Mouse (Mus musculus): ENCODE measurements around the gene Gper1.
"Not testable (repeated sequence)": the region's sequence is repeated elsewhere in the genome, so short reads cannot be mapped to it uniquely, and the experiment has no call there.

Gper1 gene

GRCm38 (mm10) chr5:139390324-139391119 lies 32.4 kb upstream of the Gper1 start:
- not testable (repeated sequence) for DNase-seq (ENCODE audit: low read depth)

DNA sequence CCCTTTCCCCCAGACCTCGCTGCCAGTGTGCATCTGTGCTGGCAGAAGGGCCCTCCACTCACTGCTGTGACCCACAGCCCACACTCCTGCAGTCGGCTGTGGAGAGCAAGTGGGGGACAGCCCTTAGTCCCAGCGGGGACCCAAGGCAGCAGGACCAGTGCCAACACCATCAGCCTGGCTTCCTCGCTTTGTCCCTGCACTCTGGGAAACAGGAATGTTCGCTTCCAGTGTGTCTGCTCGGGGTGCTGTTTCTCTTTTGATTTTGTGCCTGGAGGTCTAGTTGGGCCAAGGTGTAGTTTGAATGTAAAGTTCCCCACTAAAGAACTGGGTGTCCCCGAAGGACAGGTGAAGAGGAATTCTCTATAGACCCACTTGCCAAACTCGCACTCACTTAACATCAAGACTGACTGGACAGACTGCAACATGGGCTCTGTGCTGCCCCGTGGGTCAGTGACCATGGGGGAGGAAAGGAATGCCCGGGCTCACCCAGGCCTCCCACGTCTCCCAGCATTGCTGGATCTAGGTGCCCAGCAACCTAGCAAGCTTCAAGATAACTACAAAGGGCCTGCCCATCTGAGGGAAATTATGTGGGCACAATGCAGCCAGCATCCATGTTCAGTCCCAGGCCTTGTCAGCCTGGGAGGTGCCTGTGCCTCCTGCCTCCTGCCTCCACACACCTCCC lies 31.5 kb upstream of the Gper1 start:
- no peak for DNase-seq (ENCODE audit: low read depth)

DNA sequence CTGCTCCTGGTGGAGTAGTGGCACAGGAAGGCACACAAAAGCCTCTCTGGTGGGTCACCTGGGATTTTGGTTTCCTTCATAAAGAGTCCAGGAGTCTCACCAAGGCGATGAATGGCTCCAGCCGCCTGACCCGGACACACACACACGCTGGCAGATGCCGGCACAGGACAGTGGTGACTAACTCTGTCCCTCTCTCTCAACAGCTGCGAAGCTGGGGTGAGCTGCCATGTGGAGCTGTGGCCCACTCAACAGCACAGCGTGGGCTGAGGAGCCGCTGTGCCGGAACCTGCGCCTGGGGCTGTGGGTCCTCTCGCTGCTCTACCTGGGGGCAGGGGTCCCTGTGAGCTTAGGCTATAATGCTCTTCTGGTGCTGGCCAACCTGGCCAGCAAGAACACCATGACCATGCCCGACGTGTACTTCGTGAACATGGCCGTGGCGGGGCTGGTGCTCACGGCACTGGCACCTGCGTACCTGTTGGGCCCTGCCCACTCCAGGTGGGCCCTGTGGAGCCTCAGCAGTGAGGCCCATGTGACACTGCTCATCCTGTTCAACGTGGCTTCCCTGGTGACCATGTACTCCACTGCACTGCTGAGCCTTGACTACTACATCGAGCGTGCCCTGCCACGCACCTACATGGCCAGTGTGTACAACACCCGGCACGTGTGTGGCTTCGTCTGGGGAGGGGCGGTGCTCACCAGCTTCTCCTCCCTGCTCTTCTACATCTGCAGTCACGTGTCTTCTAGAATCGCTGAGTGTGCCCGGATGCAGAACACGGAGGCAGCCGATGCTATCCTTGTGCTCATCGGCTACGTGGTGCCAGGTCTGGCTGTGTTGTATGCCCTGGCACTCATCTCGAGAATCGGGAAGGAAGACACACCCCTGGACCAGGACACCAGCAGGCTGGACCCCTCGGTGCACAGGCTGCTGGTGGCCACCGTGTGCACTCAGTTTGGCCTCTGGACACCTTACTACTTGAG lies 30.4 kb upstream of the Gper1 start:
- DNase-seq (ENCODE audit: low read depth) = peak; percentile 5

DNA sequence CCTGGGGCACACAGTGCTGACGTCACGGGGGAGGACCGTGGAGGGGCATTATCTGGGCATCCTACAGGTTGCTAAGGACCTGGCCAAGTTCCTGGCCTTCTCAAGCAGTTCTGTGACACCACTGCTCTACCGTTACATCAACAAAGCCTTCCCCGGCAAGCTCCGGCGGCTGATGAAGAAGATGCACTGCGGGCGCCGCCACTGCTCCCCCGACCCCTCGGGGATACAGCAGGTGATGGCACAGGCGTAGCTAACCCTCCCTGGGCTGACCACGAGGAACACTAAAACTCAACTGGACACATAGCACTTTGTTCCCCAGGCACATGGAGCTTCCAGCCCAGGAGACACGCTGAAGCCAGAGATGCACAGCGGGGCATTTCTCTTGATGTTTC lies 29.8 kb upstream of the Gper1 start:
- no peak for DNase-seq (ENCODE audit: low read depth)

DNA sequence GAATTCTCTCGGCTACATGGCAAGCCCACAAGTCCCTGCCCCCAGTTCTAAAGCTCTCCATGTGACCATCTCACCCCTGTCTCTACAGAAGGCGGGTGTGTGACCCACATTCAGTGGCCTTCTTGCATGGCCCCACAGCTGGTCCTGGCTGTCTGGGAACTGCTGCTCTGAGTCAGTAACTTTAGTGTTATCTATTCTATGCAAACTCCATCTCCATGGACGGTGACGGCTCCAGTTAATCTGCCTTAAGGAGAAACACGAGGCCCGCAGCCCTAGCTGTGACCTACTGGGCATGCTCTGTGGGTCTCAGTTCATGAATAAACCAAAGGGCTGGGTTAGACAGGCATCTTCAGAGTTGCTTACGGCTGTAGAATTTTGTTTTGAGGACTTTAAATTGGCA lies 28.6 kb upstream of the Gper1 start:
- DNase-seq (ENCODE audit: low read depth) = no peak

DNA sequence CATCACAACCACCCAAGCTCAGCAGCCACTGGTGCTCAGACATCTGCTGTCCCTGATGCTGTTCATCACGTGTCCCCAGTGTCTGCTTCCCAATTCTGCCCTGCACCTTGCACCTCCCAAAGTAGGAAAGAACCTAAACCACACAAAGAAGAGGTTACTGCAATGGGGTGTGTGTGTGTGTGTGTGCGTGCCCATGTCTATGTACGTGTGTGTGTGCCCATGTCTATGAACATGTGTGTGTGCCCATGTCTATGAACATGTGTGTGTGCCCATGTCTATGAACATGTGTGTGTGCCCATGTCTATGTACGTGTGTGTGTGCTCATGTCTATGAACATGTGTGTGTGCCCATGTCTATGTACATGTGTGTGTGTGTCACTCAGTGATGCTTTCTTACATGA lies 27.4 kb upstream of the Gper1 start:
- peak; percentile 12 for DNase-seq (ENCODE audit: low read depth)

- DNase-seq (ENCODE audit: low read depth) = no peak
Measured at GRCm38 (mm10) chr5:139397359-139397916, 25.5 kb upstream of the Gper1 start.

DNA sequence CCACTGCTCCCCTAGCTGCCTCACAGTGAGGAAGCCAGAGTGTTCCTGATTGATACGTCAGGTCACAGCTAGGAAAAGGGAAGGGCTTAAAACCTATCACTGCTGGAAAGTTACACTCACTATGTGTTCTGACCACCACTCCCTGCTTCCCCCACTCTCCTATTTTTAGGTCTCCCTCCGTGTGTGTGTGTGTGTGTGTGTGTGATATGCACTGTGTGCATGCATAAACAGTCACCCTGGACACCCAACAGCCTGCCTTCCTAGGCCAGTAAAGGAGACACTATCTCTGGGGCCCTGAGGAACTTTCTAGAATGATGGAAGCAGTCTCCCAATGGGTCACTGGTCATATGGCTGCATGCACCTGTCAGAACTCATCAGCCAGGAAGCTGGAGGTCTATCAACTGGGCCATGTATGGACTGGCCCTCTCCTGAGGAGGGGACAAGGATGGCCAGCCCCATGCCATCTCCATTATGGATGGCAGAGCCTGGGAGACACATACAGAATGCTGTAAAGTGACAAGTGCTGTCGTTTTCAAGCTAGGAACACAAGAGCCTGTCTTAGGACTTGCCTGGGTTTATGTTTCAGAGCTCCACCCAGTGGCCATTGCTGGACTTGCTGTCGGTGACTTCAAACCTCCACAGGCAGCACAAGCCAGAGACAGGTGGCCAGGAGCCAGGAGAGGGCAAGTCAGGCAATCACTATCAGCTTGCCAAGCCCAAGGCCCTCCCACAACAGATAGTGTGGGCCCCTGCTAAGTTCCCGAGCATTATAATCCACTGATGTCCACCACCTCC lies 24.8 kb upstream of the Gper1 start:
- DNase-seq (ENCODE audit: low read depth) = peak; percentile 95

DNA sequence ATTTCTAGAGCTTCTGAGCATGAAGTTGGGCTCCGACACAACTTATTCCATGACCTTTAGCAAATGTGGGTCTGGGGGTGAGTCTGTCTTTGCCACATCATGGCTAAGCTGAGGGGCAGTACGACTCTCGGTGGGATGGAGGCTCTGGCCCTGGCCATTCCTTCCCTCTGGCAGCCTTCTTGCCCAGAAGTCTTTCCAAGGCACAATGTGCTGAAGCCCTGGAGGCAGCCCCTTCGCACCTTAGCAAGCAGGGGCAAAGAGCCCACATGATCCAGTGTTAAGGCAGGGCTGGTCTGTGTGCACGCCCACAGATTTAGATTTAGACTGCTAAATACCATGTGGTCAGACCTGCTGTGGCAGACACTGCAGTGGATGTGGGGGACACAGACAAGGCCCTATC lies 24.2 kb upstream of the Gper1 start:
- no peak for DNase-seq (ENCODE audit: low read depth)

- no peak for DNase-seq (ENCODE audit: low read depth)
Measured at GRCm38 (mm10) chr5:139399991-139400390, 23.0 kb upstream of the Gper1 start.

- no peak for DNase-seq (ENCODE audit: low read depth)
Measured at GRCm38 (mm10) chr5:139402106-139402505, 20.8 kb upstream of the Gper1 start.

- no peak for DNase-seq (ENCODE audit: low read depth)
Measured at GRCm38 (mm10) chr5:139403692-139404260, 19.2 kb upstream of the Gper1 start.

- DNase-seq (ENCODE audit: low read depth) = no peak
Measured at GRCm38 (mm10) chr5:139404801-139405401, 18.1 kb upstream of the Gper1 start, which contains the start of gene C130050O18Rik. TSS of gene C130050O18Rik (plus strand) at chr5:139405280.

DNA sequence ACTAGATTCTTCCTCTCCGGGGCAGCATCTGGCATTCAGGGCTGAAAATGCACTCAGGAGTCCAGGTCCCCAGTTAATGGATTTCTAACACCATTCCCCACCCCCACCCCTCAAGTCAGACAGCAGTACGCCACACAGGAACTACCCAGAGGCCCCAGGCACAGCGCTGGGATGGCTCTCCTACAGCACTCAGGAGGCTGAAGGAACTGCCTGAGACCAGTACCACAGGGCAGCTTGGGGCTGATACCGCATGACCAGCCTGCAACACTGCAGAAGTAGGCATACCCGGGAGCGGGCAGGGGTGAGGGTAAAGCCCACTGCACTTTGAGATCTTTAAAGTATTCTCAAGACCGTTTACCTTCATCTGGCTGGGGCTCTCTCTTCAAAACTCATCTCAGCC lies 17.5 kb upstream of the Gper1 start:
- no peak for DNase-seq (ENCODE audit: low read depth)

- no peak for DNase-seq (ENCODE audit: low read depth)
Measured at GRCm38 (mm10) chr5:139405953-139406352, 17.0 kb upstream of the Gper1 start.

DNA sequence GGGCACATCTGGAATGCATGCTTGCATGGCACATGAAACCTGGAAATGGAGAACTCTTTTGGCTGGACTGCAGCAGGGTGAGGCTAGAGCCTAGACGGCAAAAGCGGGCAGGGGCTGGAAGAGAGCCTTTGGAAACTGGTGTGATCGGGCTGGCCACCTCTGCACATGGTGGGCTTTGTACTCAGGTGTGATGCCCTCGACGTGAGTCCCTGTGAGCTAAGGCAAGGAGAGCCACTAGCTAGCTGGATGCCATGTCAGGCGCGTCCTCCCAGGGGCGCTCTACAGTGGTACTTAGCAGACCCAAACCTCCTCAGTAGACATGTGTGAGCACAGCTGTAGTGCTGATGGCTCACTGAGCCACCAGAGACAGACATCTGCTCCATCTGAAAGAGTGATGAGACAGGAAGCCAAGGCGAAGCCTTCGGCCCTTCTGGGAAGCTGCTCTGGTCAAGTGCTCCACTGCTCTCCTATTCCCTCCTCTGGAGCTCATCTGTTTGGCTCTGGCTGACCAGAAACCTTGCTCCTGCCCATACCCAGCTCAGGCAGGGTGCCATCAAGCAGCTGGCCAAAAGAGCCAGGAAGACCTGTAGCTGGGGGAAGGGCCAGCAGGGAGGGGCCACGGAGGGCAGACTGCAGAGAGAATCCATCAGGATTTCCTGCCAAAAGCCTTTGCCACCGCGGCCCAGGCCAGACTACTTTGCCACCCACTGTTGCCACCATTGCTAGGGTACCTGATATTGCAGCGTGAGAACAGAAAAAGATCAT lies 15.6 kb upstream of the Gper1 start:
- DNase-seq (ENCODE audit: low read depth) = no peak

DNA sequence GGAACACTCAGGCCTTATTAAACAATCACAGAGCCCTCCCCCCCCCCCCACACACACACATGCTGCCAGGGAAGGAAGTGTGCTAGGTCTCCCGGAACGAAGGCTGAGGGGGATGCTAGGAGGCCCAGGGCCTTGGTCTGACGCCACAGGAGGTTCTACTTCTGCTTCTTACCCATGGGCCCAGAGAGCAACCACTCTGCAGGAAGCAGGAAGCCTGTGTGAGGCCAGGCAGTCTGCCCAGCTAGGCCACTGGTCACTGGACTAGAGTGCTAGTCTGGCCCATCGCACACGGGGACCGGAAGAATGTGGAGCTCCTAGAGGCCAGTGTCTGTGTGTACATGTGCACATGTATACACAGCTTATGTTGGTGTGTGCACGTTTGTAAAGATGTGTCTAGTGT lies 14.4 kb upstream of the Gper1 start:
- no peak for DNase-seq (ENCODE audit: low read depth)

DNA sequence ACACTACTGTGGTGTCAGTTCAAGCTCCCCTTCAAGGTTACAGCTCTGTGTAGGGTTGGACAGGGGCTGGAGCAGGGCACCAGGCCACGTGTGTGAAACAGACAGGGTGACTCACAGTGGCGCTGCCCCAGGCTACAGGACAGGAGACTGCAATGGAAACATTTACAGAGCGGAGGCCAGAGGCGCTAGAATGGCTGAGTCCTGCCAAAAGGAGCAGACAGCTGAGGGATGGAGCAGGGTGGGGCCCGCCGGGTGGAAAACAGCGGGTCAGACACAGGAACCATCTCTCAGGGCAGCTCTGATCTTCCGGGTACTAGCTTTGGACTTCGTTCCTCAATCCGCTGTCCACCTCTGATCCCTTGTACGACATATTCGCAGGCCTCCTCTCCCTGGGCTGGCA lies 13.5 kb upstream of the Gper1 start:
- DNase-seq (ENCODE audit: low read depth) = no peak

DNA sequence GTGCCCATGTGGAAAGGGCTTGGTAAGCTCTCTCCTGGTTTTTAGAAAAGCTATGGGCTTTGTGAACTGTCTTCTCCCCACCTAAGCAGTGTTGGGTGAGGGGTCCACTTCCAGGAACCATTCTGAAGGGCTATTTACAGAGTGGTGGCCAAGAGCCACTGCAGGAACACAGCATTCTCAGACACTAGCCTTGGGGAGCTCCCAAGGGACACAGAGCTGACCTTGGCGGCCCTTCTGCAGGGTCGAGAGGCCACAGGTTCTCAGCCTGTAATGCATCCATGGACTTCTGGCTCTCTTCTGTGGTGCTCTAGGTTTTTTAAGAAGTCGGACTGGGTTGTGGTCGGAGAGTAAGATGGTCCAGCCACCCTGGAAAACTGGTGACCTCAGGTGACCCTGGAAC lies 12.9 kb upstream of the Gper1 start:
- no peak for DNase-seq (ENCODE audit: low read depth)

GRCm38 (mm10) chr5:139411117-139411516 lies 11.8 kb upstream of the Gper1 start:
- no peak for DNase-seq (ENCODE audit: low read depth)

Measured in naive thymus-derived CD4-positive, alpha-beta T cell, adult 2 months (primary cell).